ENCODE assay signal across 12 mouse cellular contexts in genomic region chr9:102731044-102731471, GRCm38 (mm10). TPM values are rescaled to one million over a fixed set of nuclear protein-coding genes. Genes with fewer than 3 reads are reported as not detected.
A peak's percentile ranks its signal among the peaks of the same experiment; 100 is the strongest.
DNase-seq lines count a peak whose midpoint lies in the region; ATAC-seq and TF ChIP-seq lines count a peak whose summit lies in the region.
"Had no signal": no experiment of that assay in that cellular context is flagged by ENCODE, and none has a peak within 500 bp of the region (broad histone marks: within the 10 kb centered on the region; RNA-seq: fewer than 3 reads in every experiment).

No protein-coding gene starts in this region.

- H3K27me3 ChIP-seq in heart, embryonic 10.5 days (ENCODE audit: insufficient read depth, poor library complexity, severe bottlenecking), result no peaks in the 10 kb centered on the region
- H3K27me3 ChIP-seq in lung, embryonic 16.5 days (ENCODE audit: control insufficient read depth, insufficient read depth, low read depth, low read length), result no peaks in the 10 kb centered on the region
- H3K27me3 ChIP-seq in intestine, postnatal 0 days (replicated peaks; ENCODE audit: control insufficient read depth, insufficient read depth, low read length), result no peaks in the 10 kb centered on the region
- H3K27me3 ChIP-seq in megakaryocyte, embryonic 14.5 days (replicated peaks), result peaks cover 14% of the 10 kb centered on the region
- H3K27me3 ChIP-seq: forebrain, embryonic 13.5 days; hindbrain, embryonic 15.5 days had no signal

- peaks cover 74% of the 10 kb centered on the region for H3K36me3 ChIP-seq in heart, embryonic 10.5 days
- peaks cover 68% of the 10 kb centered on the region for H3K36me3 ChIP-seq in lung, embryonic 16.5 days (ENCODE audit: control insufficient read depth, insufficient read depth, low read length)
- peaks cover 66% of the 10 kb centered on the region for H3K36me3 ChIP-seq in intestine, postnatal 0 days (ENCODE audit: control insufficient read depth, insufficient read depth)
- H3K36me3 ChIP-seq in megakaryocyte, embryonic 14.5 days (replicated peaks; ENCODE audit: low read length), result peaks cover 79% of the 10 kb centered on the region

- peaks cover 59% of the 10 kb centered on the region for H3K4me1 ChIP-seq in heart, embryonic 10.5 days
- peaks cover 30% of the 10 kb centered on the region for H3K4me1 ChIP-seq in lung, embryonic 16.5 days (replicated peaks; ENCODE audit: control insufficient read depth, insufficient read depth, low read length)
- H3K4me1 ChIP-seq in intestine, postnatal 0 days (replicated peaks; ENCODE audit: control insufficient read depth, insufficient read depth, low read length), result peaks cover 20% of the 10 kb centered on the region
- peaks cover 82% of the 10 kb centered on the region for H3K4me1 ChIP-seq in megakaryocyte, embryonic 14.5 days

- peak; percentile 83 for DNase-seq in heart, adult 11 months
- DNase-seq in heart, embryonic 10.5 days (ENCODE audit: low spot score), result no peak
- no peak for DNase-seq in lung, postnatal 4 days
- DNase-seq in embryo, embryonic 10 days (ENCODE audit: low spot score), result no peak
- DNase-seq: cerebellum, adult 9-10 months had no signal

- no peak overlapping the region for H3K9ac ChIP-seq in lung, embryonic 16.5 days (ENCODE audit: low read length)
- H3K9ac ChIP-seq in intestine, postnatal 0 days (ENCODE audit: low read depth, low read length), result no peak overlapping the region
- H3K9ac ChIP-seq: forebrain, embryonic 13.5 days; hindbrain, embryonic 15.5 days had no signal

- H3K27ac ChIP-seq in heart, embryonic 10.5 days, result no peak overlapping the region
- H3K27ac ChIP-seq in lung, embryonic 16.5 days (ENCODE audit: low read length), result peak overlapping the region; percentile 45; the same call in 1 of the 2 replicates
- H3K27ac ChIP-seq in intestine, postnatal 0 days (ENCODE audit: low read depth, low read length), result peak overlapping the region; percentile 60
- H3K27ac ChIP-seq: forebrain, embryonic 13.5 days; hindbrain, embryonic 15.5 days had no signal

- ATAC-seq in lung, embryonic 16.5 days (ENCODE audit: low read depth), result no peak
- ATAC-seq in intestine, postnatal 0 days, result no peak
- ATAC-seq in megakaryocyte-erythroid progenitor cell, adult 5-6 weeks (replicated peaks; ENCODE audit: low FRiP score, low TSS enrichment, poor library complexity, severe bottlenecking), result no peak; the same call in 1 of the 2 replicates
- ATAC-seq: CD4-positive, CD25-positive, alpha-beta regulatory T cell, adult 4 months; forebrain, embryonic 13.5 days had no signal

- H3K4me3 ChIP-seq in heart, embryonic 10.5 days, result no peak overlapping the region
- H3K4me3 ChIP-seq in lung, embryonic 16.5 days (ENCODE audit: low read length), result no peak overlapping the region
- H3K4me3 ChIP-seq in intestine, postnatal 0 days (ENCODE audit: low read depth, low read length), result no peak overlapping the region
- H3K4me3 ChIP-seq in megakaryocyte, embryonic 14.5 days (replicated peaks), result peak overlapping the region; percentile 82
- H3K4me3 ChIP-seq: forebrain, embryonic 13.5 days; hindbrain, embryonic 15.5 days had no signal

- 76% methylated on average over 7 of the region's 7 CpGs for WGBS in heart, embryonic 10.5 days
- 54% methylated on average over 7 of the region's 7 CpGs for WGBS in lung, embryonic 16.5 days
- WGBS in intestine, postnatal 0 days, result 71% methylated on average over 7 of the region's 7 CpGs

- no peaks in the 10 kb centered on the region for H3K9me3 ChIP-seq in heart, embryonic 10.5 days
- no peaks in the 10 kb centered on the region for H3K9me3 ChIP-seq in lung, embryonic 16.5 days (ENCODE audit: control insufficient read depth, low read length)
- no peaks in the 10 kb centered on the region for H3K9me3 ChIP-seq in intestine, postnatal 0 days (ENCODE audit: control insufficient read depth)
- H3K9me3 ChIP-seq in megakaryocyte, embryonic 14.5 days, result no peaks in the 10 kb centered on the region
- H3K9me3 ChIP-seq: forebrain, embryonic 13.5 days; hindbrain, embryonic 15.5 days had no signal

- no peak for TF ChIP-seq CTCF in intestine, postnatal 0 days (IDR thresholded peaks at IDR 0.05; ENCODE audit: low read depth)

- no peak overlapping the region for H3K4me2 ChIP-seq in lung, embryonic 16.5 days (ENCODE audit: low read depth, low read length)
- H3K4me2 ChIP-seq in intestine, postnatal 0 days (replicated peaks; ENCODE audit: low read depth), result no peak overlapping the region
- H3K4me2 ChIP-seq: forebrain, embryonic 13.5 days; hindbrain, embryonic 15.5 days had no signal

RNA-seq across cellular contexts. Expression of gene Amotl2, which starts 14.6 kb away (rescaled TPM):
- 52.5 and 54.8 TPM in 2 replicates for polyA plus RNA-seq in heart, embryonic 10.5 days (2016; fragmentation: Nextera tagmentation; extraction: Ambion mirVana)
- 37.6 and 40.1 TPM in 2 replicates for polyA plus RNA-seq in lung, embryonic 16.5 days (2015; fragmentation: Nextera tagmentation; extraction: Ambion mirVana)
- 12.4 and 13.4 TPM in 2 replicates for polyA plus RNA-seq in intestine, postnatal 0 days (2015; fragmentation: Nextera tagmentation; extraction: Ambion mirVana)
- polyA plus RNA-seq in megakaryocyte, embryonic 14.5 days (2012; ENCODE audit: insufficient read depth, low replicate concordance), result 17.8 and 18.5 TPM in 2 replicates
- not detected in 2 replicates for total RNA-seq in megakaryocyte-erythroid progenitor cell, adult 5-6 weeks (2014; fragmentation: Nextera tagmentation)
- not detected in 2 replicates for total RNA-seq in megakaryocyte-erythroid progenitor cell, adult 5-6 weeks (2017)
- polyA plus RNA-seq: CD4-positive, CD25-positive, alpha-beta regulatory T cell, adult 4 months had no signal
